ENCODE assay signal across 7 mouse cellular contexts in genomic region chr5:74531630-74532280, GRCm38 (mm10). TPM values are rescaled to one million over a fixed set of nuclear protein-coding genes. Genes with fewer than 3 reads are reported as not detected.
DNase-seq lines count a peak whose midpoint lies in the region; ATAC-seq lines count a peak whose summit lies in the region.

Gene Scfd2, minus strand, starts transcription at chr5:74531759.

- H3K27ac ChIP-seq in embryonic facial prominence, embryonic 10.5 days (replicated peaks), result peak within 1 kb of the TSS; percentile 79
- H3K27ac ChIP-seq in limb, embryonic 10.5 days, result peak within 1 kb of the TSS; percentile 80
- H3K27ac ChIP-seq in midbrain, embryonic 13.5 days, result peak within 1 kb of the TSS; percentile 39; the same call in 1 of the 2 replicates

- H3K27me3 ChIP-seq in embryonic facial prominence, embryonic 10.5 days (replicated peaks; ENCODE audit: low read depth, poor library complexity, severe bottlenecking), result no peaks in the 10 kb centered on the region
- no peaks in the 10 kb centered on the region for H3K27me3 ChIP-seq in limb, embryonic 10.5 days (ENCODE audit: low read depth, poor library complexity, severe bottlenecking)
- no peaks in the 10 kb centered on the region for H3K27me3 ChIP-seq in midbrain, embryonic 13.5 days

- peak within 1 kb of the TSS; percentile 78 for H3K9ac ChIP-seq in midbrain, embryonic 13.5 days (replicated peaks)

- DNase-seq in adrenal gland, postnatal 10 days, result peak; percentile 99
- DNase-seq in embryonic facial prominence, embryonic 10.5 days (ENCODE audit: low spot score), result peak; percentile 98
- peak; percentile 96 for DNase-seq in kidney, adult 11 months
- peak; percentile 99 for DNase-seq in limb, embryonic 10.5 days (ENCODE audit: low spot score)
- DNase-seq in spleen, adult 12 weeks (ENCODE audit: low spot score), result peak; percentile 97

- ATAC-seq in granulocyte monocyte progenitor cell, adult 5-6 weeks (replicated peaks; ENCODE audit: poor library complexity, severe bottlenecking), result peak; percentile 81
- ATAC-seq in midbrain, embryonic 13.5 days, result peak; percentile 85

- peaks cover 33% of the 10 kb centered on the region for H3K4me1 ChIP-seq in embryonic facial prominence, embryonic 10.5 days
- H3K4me1 ChIP-seq in limb, embryonic 10.5 days, result peaks cover 34% of the 10 kb centered on the region
- peaks cover 41% of the 10 kb centered on the region for H3K4me1 ChIP-seq in midbrain, embryonic 13.5 days (replicated peaks)

- 7% methylated on average over 35 of the region's 35 CpGs for WGBS in embryonic facial prominence, embryonic 10.5 days
- WGBS in limb, embryonic 10.5 days, result 6% methylated on average over 35 of the region's 35 CpGs
- 7% methylated on average over 35 of the region's 35 CpGs for WGBS in midbrain, embryonic 13.5 days

- H3K4me2 ChIP-seq in midbrain, embryonic 13.5 days (replicated peaks), result peak within 1 kb of the TSS; percentile 100

- no peaks in the 10 kb centered on the region for H3K36me3 ChIP-seq in embryonic facial prominence, embryonic 10.5 days (replicated peaks)
- H3K36me3 ChIP-seq in limb, embryonic 10.5 days, result no peaks in the 10 kb centered on the region
- no peaks in the 10 kb centered on the region for H3K36me3 ChIP-seq in midbrain, embryonic 13.5 days

- H3K4me3 ChIP-seq in embryonic facial prominence, embryonic 10.5 days, result peak within 1 kb of the TSS; percentile 92
- H3K4me3 ChIP-seq in limb, embryonic 10.5 days, result peak within 1 kb of the TSS; percentile 90
- H3K4me3 ChIP-seq in midbrain, embryonic 13.5 days (replicated peaks), result peak within 1 kb of the TSS; percentile 92

- no peaks in the 10 kb centered on the region for H3K9me3 ChIP-seq in embryonic facial prominence, embryonic 10.5 days
- no peaks in the 10 kb centered on the region for H3K9me3 ChIP-seq in limb, embryonic 10.5 days (replicated peaks)
- no peaks in the 10 kb centered on the region for H3K9me3 ChIP-seq in midbrain, embryonic 13.5 days

RNA-seq across cellular contexts. Expression of gene Scfd2, which starts in this region (rescaled TPM):
- 10 to 100 TPM; 16.5 to 19.9 TPM for total RNA-seq in adrenal gland, postnatal 10 days (2021)
- 14.9 and 17.2 TPM in 2 replicates for polyA plus RNA-seq in embryonic facial prominence, embryonic 10.5 days (2016; fragmentation: Nextera tagmentation; extraction: Ambion mirVana)
- total RNA-seq in granulocyte monocyte progenitor cell, adult 5-6 weeks (2014; fragmentation: Nextera tagmentation), result 25.5 and 48.6 TPM in 2 replicates
- total RNA-seq in granulocyte monocyte progenitor cell, adult 5-6 weeks (2017), result 24.7 and 29.9 TPM in 2 replicates
- 16.7 and 18.1 TPM in 2 replicates for polyA plus RNA-seq in limb, embryonic 10.5 days (2016; fragmentation: Nextera tagmentation; extraction: Ambion mirVana)
- 19.5 and 21.7 TPM in 2 replicates for polyA plus RNA-seq in midbrain, embryonic 13.5 days (2015; fragmentation: Nextera tagmentation; extraction: Ambion mirVana)

Comparison
In these comparisons a context has a peak if more than half of its experiments do, and no peak if none do; other contexts are left out.
1. Peak in every context shown above with its lines: DNase-seq, ATAC-seq, H3K4me3 ChIP-seq and H3K27ac ChIP-seq.